13 mouse cellular contexts compared by ENCODE assay signal in genomic region chr2:11332469-11332868, GRCm38 (mm10).
DNase-seq lines count a peak whose midpoint lies in the region; ATAC-seq and TF ChIP-seq lines count a peak whose summit lies in the region.
"Had no signal": no experiment of that assay in that cellular context is flagged by ENCODE, and none has a peak within 500 bp of the region (broad histone marks: within the 10 kb centered on the region; RNA-seq: fewer than 3 reads in every experiment).

No protein-coding gene starts in this region.

- WGBS in liver, embryonic 11.5 days, result 55% methylated on average over 4 of the region's 4 CpGs

- no peaks in the 10 kb centered on the region for H3K79me2 ChIP-seq in MEL (ENCODE audit: control insufficient read depth, insufficient read depth, low read length, poor library complexity)

- no peak for TF ChIP-seq CTCF in MEL (IDR thresholded peaks at IDR 0.05 in 2 of 3, conservative IDR thresholded peaks at IDR 0.05 in 1 of 3; ENCODE audit: control insufficient read depth in 1 of 3, insufficient read depth in 1 of 3, low read depth in 2 of 3, low read length in 3 of 3, poor library complexity in 1 of 3, severe bottlenecking in 1 of 3)

- intact Hi-C loops in gastrocnemius, postnatal 14 days (cut with DNase I; ENCODE audit: low total_unique reads), result loop anchor here (5.0 kb wide), 2 partner anchors 170 to 210 kb away; no protein-coding TSS in a partner anchor

- TF ChIP-seq EP300 in MEL (IDR thresholded peaks at IDR 0.05; ENCODE audit: low read depth in 1 of 2, low read length in 2 of 2), result no peak

- ATAC-seq in liver, embryonic 11.5 days (replicated peaks; ENCODE audit: low FRiP score), result peak; percentile 11; the same call in 1 of the 2 replicates

- peak overlapping the region; percentile 18; the same call in 1 of the 2 replicates for H3K27ac ChIP-seq in MEL (ENCODE audit: control insufficient read depth, low read depth, low read length)
- no peak overlapping the region for H3K27ac ChIP-seq in liver, embryonic 11.5 days (ENCODE audit: low read depth, low read length)
- H3K27ac ChIP-seq: forebrain, embryonic 10.5 days; midbrain, embryonic 10.5 days had no signal

- no peak for TF ChIP-seq RAD21 in MEL (IDR thresholded peaks at IDR 0.05; ENCODE audit: low read depth, low read length)

- H3K9ac ChIP-seq in MEL (ENCODE audit: control insufficient read depth, low read depth, low read length, poor library complexity, severe bottlenecking), result peak overlapping the region; percentile 46; the same call in 1 of the 2 replicates
- H3K9ac ChIP-seq in liver, embryonic 11.5 days (ENCODE audit: low read depth, low read length), result no peak overlapping the region

- peak; percentile 67 to 70 for DNase-seq in B cell, adult 2 months
- DNase-seq in MEL (ENCODE audit: low read depth, low spot score), result peak; percentile 67
- no peak for DNase-seq in liver, embryonic 11.5 days (ENCODE audit: low spot score)
- peak; percentile 35 to 45 for DNase-seq in monocyte, adult 2 months (ENCODE audit: low read depth in 1 of 2, low spot score in 2 of 2)
- no peak for DNase-seq in gastrocnemius, postnatal 14 days
- no peak for DNase-seq in yolk sac, embryonic 10.5 days (ENCODE audit: low spot score)
- DNase-seq in gastrocnemius, adult 8-10 months (ENCODE audit: low spot score in 2 of 2), result no peak
- no peak for DNase-seq in gastrocnemius, adult 18-20 months (ENCODE audit: low spot score)
- DNase-seq: cerebellum, adult 11-12 months; gastrocnemius, postnatal 25 days; kidney, adult 2 months had no signal

- H3K4me3 ChIP-seq in MEL (ENCODE audit: control insufficient read depth in 1 of 2, insufficient read depth in 1 of 2, low read depth in 2 of 2, low read length in 2 of 2), result peak overlapping the region; percentile 13 to 27
- no peak overlapping the region for H3K4me3 ChIP-seq in liver, embryonic 11.5 days (ENCODE audit: low read depth, low read length)
- H3K4me3 ChIP-seq: forebrain, embryonic 10.5 days; midbrain, embryonic 10.5 days had no signal

- peaks cover 3 to 19% of the 10 kb centered on the region in 2 experiments; a peak in 3 of 4 replicates for H3K4me1 ChIP-seq in MEL (ENCODE audit: control insufficient read depth in 1 of 2, insufficient read depth in 2 of 2, low read length in 2 of 2)
- peaks cover 7% of the 10 kb centered on the region for H3K4me1 ChIP-seq in liver, embryonic 11.5 days (replicated peaks; ENCODE audit: control insufficient read depth, insufficient read depth, low read length)

- no peaks in the 10 kb centered on the region for H3K27me3 ChIP-seq in MEL (ENCODE audit: control insufficient read depth in 1 of 2, insufficient read depth in 2 of 2, low read length in 2 of 2)
- H3K27me3 ChIP-seq in liver, embryonic 11.5 days (replicated peaks; ENCODE audit: control insufficient read depth, insufficient read depth, low read length), result no peaks in the 10 kb centered on the region

- TF ChIP-seq POLR2A in MEL (IDR thresholded peaks at IDR 0.05; ENCODE audit: control insufficient read depth in 1 of 2, insufficient read depth in 1 of 2, low read depth in 1 of 2, low read length in 2 of 2, poor library complexity in 1 of 2), result no peak

- peaks cover 0 to 8% of the 10 kb centered on the region in 2 experiments; a peak in 2 of 4 replicates for H3K36me3 ChIP-seq in MEL (ENCODE audit: control insufficient read depth in 1 of 2, insufficient read depth in 2 of 2, low read length in 2 of 2)
- no peaks in the 10 kb centered on the region for H3K36me3 ChIP-seq in liver, embryonic 11.5 days (ENCODE audit: control insufficient read depth, insufficient read depth, low read length)
- H3K36me3 ChIP-seq: forebrain, embryonic 10.5 days; midbrain, embryonic 10.5 days had no signal

- no peaks in the 10 kb centered on the region for H3K9me3 ChIP-seq in MEL (replicated peaks; ENCODE audit: insufficient read depth, low read length)
- no peaks in the 10 kb centered on the region for H3K9me3 ChIP-seq in liver, embryonic 11.5 days (ENCODE audit: control insufficient read depth, low read length)
- H3K9me3 ChIP-seq: forebrain, embryonic 10.5 days; midbrain, embryonic 10.5 days had no signal

- H3K4me2 ChIP-seq in liver, embryonic 11.5 days, result no peak overlapping the region

TF ChIP-seq in MEL, 35 proteins besides CTCF, POLR2A, EP300 and RAD21:
- 0 out of 2 replicates have a peak, but pooled peaks have one; percentile 35 for TF ChIP-seq NELFE (IDR thresholded peaks at IDR 0.05; ENCODE audit: low read depth, low read length)
- TF ChIP-seq TBP (IDR thresholded peaks at IDR 0.05; ENCODE audit: low read depth, low read length), result 0 out of 2 replicates have a peak, but pooled peaks have one; percentile 6
- peak; percentile 36; the same call in 1 of the 2 replicates for TF ChIP-seq ETS1 (IDR thresholded peaks at IDR 0.05; ENCODE audit: low read depth, low read length)
- no peak for TF ChIP-seq JUND (IDR thresholded peaks at IDR 0.05; ENCODE audit: low read depth, low read length)
- peak; percentile 32; the same call in 1 of the 2 replicates for TF ChIP-seq HCFC1 (IDR thresholded peaks at IDR 0.05; ENCODE audit: low read depth, low read length)
- no peak for TF ChIP-seq BHLHE40 (IDR thresholded peaks at IDR 0.05; ENCODE audit: borderline replicate concordance, low read depth, low read length)
- TF ChIP-seq MAZ (IDR thresholded peaks at IDR 0.05; ENCODE audit: low read depth, low read length), result peak; percentile 54; the same call in 1 of the 2 replicates
- peak; percentile 50 for TF ChIP-seq SIN3A (IDR thresholded peaks at IDR 0.05; ENCODE audit: low read length)

Comparison
In these comparisons a context has a peak if more than half of its experiments do, and no peak if none do; other contexts are left out.
1. DNase-seq: peak in B cell, adult 2 months (2 of 2), MEL (single experiment) and monocyte, adult 2 months (2 of 2); none in liver, embryonic 11.5 days (single experiment), gastrocnemius, postnatal 14 days (single experiment), yolk sac, embryonic 10.5 days (single experiment), gastrocnemius, adult 8-10 months (0 of 2) and gastrocnemius, adult 18-20 months (single experiment).